Mouse (Mus musculus) small intestine, adult 10 weeks (tissue): ENCODE data around the gene Tmem88b. TPM values are rescaled to one million over a fixed set of nuclear protein-coding genes. Genes with fewer than 3 reads are reported as not detected.

Experiments used
- polyA plus RNA-seq: library from polyadenylated mRNA; stranded (reverse); fragments of 350-450 nt; fragmentation: Illumina TruSeq; extraction: RNeasy Lipid Tissue Mini Kit (QIAGEN cat#74804); gene quantifications from one replicate; pipeline ENCODE4 v1.2.3, GENCODE M21; 2014; ENCODE audit warnings: low replicate concordance

The Tmem88b gene
- 6.6 TPM for polyA plus RNA-seq

GRCm38 (mm10) chr4:155785819-155786218 is at the start of gene Tmem88b:
Gene Tmem88b (minus strand): TSS chr4:155785874.

GRCm38 (mm10) chr4:155831205-155831766 is 45.6 kb upstream of the Tmem88b start, which contains the start of gene Aurkaip1:
Gene Aurkaip1 (plus strand): TSS chr4:155831272.

GRCm38 (mm10) chr4:155811929-155812664 is 26.4 kb upstream of the Tmem88b start, which contains the start of gene Ccnl2:
Gene Ccnl2 (plus strand): TSS chr4:155812489.

GRCm38 (mm10) chr4:155802741-155803339 is 17.2 kb upstream of the Tmem88b start, which contains the start of gene Mrpl20:
Gene Mrpl20 (plus strand): TSS chr4:155802878.

GRCm38 (mm10) chr4:155790021-155790489 is 4.4 kb upstream of the Tmem88b start, which contains the start of gene Ankrd65:
Gene Ankrd65 (plus strand): TSS chr4:155790439.

GRCm38 (mm10) chr4:155774280-155774754 is 11.4 kb downstream of the Tmem88b start, which contains the start of gene Vwa1:
Gene Vwa1 (minus strand): TSS chr4:155774698.

GRCm38 (mm10) chr4:155760613-155761355 is 24.9 kb downstream of the Tmem88b start, which contains the start of gene Atad3a:
Gene Atad3a (minus strand): TSS chr4:155761093.

GRCm38 (mm10) chr4:155734350-155734941 is 51.2 kb downstream of the Tmem88b start, which contains the start of gene Tmem240:
Gene Tmem240 (plus strand): TSS chr4:155734800.

Other genes starting within 250 kb of the Tmem88b start
- gene Nadk, start 223.5 kb downstream of the Tmem88b start, polyA plus RNA-seq, result 48.7 TPM
- gene Slc35e2, start 184.5 kb downstream of the Tmem88b start, polyA plus RNA-seq, result 39.8 TPM
- gene Cdk11b, start 161.0 kb downstream of the Tmem88b start, polyA plus RNA-seq, result 152 TPM
- not detected for gene Gm10563, start 140.5 kb downstream of the Tmem88b start, polyA plus RNA-seq
- gene Mmp23, start 132.5 kb downstream of the Tmem88b start, polyA plus RNA-seq, result 0.45 TPM
- gene Mib2, start 116.7 kb downstream of the Tmem88b start, polyA plus RNA-seq, result 0.71 TPM
- not detected for gene Fndc10, start 91.5 kb downstream of the Tmem88b start, polyA plus RNA-seq
- gene Ssu72, start 81.1 kb downstream of the Tmem88b start, polyA plus RNA-seq, result 77.1 TPM
- not detected for gene Tmem240, start 51.1 kb downstream of the Tmem88b start, polyA plus RNA-seq
- gene Atad3a, start 24.8 kb downstream of the Tmem88b start, polyA plus RNA-seq, result 3.7 TPM
- gene Vwa1, start 11.2 kb downstream of the Tmem88b start, polyA plus RNA-seq, result 4.6 TPM
- gene Ankrd65, start 4.6 kb upstream of the Tmem88b start, polyA plus RNA-seq, result not detected
- 36.0 TPM for gene Mrpl20, start 17.0 kb upstream of the Tmem88b start, polyA plus RNA-seq
- 101 TPM for gene Ccnl2, start 26.6 kb upstream of the Tmem88b start, polyA plus RNA-seq
- gene Aurkaip1, start 45.4 kb upstream of the Tmem88b start, polyA plus RNA-seq, result 2.4 TPM
- gene Mxra8, start 53.8 kb upstream of the Tmem88b start, polyA plus RNA-seq, result 22.8 TPM
- gene Dvl1, start 61.5 kb upstream of the Tmem88b start, polyA plus RNA-seq, result 2.0 TPM
- gene Tas1r3, start 77.5 kb upstream of the Tmem88b start, polyA plus RNA-seq, result not detected
- 10.8 TPM for gene Cptp, start 83.6 kb upstream of the Tmem88b start, polyA plus RNA-seq
- 1.2 TPM for gene Ints11, start 83.7 kb upstream of the Tmem88b start, polyA plus RNA-seq
- 0.59 TPM for gene Pusl1, start 105.9 kb upstream of the Tmem88b start, polyA plus RNA-seq
- gene Acap3, start 105.9 kb upstream of the Tmem88b start, polyA plus RNA-seq, result not detected
- gene Ube2j2, start 158.0 kb upstream of the Tmem88b start, polyA plus RNA-seq, result 143 TPM
- gene C1qtnf12, start 176.4 kb upstream of the Tmem88b start, polyA plus RNA-seq, result 15.7 TPM
- gene B3galt6, start 206.8 kb upstream of the Tmem88b start, polyA plus RNA-seq, result 3.5 TPM
- gene Sdf4, start 207.0 kb upstream of the Tmem88b start, polyA plus RNA-seq, result 126 TPM
- not detected for gene Tnfrsf4, start 228.0 kb upstream of the Tmem88b start, polyA plus RNA-seq
- gene Tnfrsf18, start 240.3 kb upstream of the Tmem88b start, polyA plus RNA-seq, result not detected